Mouse (Mus musculus) layer of hippocampus, adult 2 months (tissue): Measurements from ENCODE around the gene Zswim8. TPM values are rescaled to one million over a fixed set of nuclear protein-coding genes. Genes with fewer than 3 reads are reported as not detected.
A peak's percentile ranks its signal among the peaks of the same experiment; 100 is the strongest.

Experiments used
- DNase-seq, 2 experiments: peaks; one replicate each; pipeline ENCODE4 v3.0.0; 2022; ENCODE audit warnings: low spot score in 2 of 2
- H3K27ac ChIP-seq: fragments of 200-600 bp; 2 replicates; pipeline ENCODE4 v1.8.1; 2022
- H3K4me3 ChIP-seq: fragments of 200-600 bp; 2 replicates; pipeline ENCODE4 v1.8.1; 2022; ENCODE audit warnings: mild to moderate bottlenecking
- CTCF ChIP-seq: fragments of 200-600 bp; conservative IDR thresholded peaks from 2 replicates; pipeline ENCODE4 v1.8.1; 2022; ENCODE audit warnings: antibody characterized with exemption, mild to moderate bottlenecking, moderate library complexity
- long read RNA-seq, 2 experiments: library from polyadenylated mRNA; stranded (forward); transcript quantifications; one replicate each; pipeline ENCODE4 v2.0.0; 2021; ENCODE audit warnings: borderline mapping rate in 2 of 2
- total RNA-seq, 2 experiments: library from RNA; stranded (reverse); gene quantifications; 2 replicates each; pipeline ENCODE4 v1.2.3; 2021

The Zswim8 gene
- 100 to 1,000 TPM; 189 to 206 TPM for total RNA-seq
- long read RNA-seq, experiment 1, full-length matches to known transcripts, result 3 of 35 reads
- long read RNA-seq, experiment 1, partial matches to known transcripts, result 22 of 35 reads
- long read RNA-seq, experiment 1, other reads (novel, unspliced or antisense), result 10 of 35 reads
- long read RNA-seq, experiment 2, full-length matches to known transcripts, result 4 of 42 reads
- long read RNA-seq, experiment 2, partial matches to known transcripts, result 30 of 42 reads
- long read RNA-seq, experiment 2, other reads (novel, unspliced or antisense), result 8 of 42 reads

- H3K27ac ChIP-seq, result peak within 1 kb of the TSS; percentile 96
- DNase-seq, result peak; percentile 85 to 89
- H3K4me3 ChIP-seq, result peak within 1 kb of the TSS; percentile 76
- TF ChIP-seq CTCF, result peak; percentile 33
Measured at GRCm38 (mm10) chr14:20707201-20708190, at the start of gene Zswim8. TSS of gene Zswim8 (plus strand) at chr14:20707552.

DNA sequence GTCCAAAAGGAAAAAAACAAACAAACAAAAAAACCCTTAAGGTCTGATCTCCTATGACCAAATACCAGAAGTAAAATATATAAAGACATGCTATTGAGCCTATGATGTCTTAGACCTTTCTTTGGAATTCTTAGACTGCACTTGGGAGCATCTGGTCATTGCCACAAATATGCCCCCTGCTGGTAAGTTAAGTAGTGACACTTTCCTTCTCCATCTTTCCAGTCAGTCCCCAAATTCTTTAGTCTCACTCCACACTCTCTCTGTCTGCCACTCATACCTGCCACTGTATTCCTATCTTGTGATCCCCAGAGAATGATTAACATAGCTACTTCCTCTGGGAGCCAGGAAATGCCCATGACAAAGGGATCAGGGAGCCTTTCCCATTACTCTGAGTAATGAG, 49.0 kb upstream of the Zswim8 start:
- TF ChIP-seq CTCF, result peak; percentile 92
- H3K4me3 ChIP-seq, result no peak overlapping the region
- no peak overlapping the region for H3K27ac ChIP-seq
- DNase-seq, result peak; percentile 67 to 68

DNA sequence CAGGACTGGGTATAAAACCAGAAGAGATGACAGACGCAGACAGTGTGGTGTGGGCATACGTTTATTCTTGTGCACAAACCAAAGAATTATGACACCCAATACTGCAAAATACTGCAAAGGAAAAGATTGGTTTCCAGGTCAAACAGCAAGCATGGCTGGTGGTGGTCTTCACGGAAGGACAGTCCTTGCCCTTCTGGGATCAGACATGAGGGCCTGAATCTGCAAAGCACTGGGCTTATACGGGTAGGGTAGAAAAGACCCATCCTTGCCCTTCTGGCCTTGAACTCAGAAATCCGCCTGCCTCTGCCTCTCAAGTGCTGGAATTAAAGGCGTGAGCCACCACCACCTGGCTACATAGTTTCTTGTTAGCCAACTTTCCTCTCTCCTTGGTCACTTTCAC, 48.5 kb upstream of the Zswim8 start:
- Histone ChIP-seq H3K4me3 (no peak overlapping the region), H3K27ac (no peak overlapping the region)
- DNase-seq, result no peak
- no peak for TF ChIP-seq CTCF

GRCm38 (mm10) chr14:20659687-20660086, 47.7 kb upstream of the Zswim8 start:
- Histone ChIP-seq H3K4me3 (no peak overlapping the region), H3K27ac (no peak overlapping the region)
- no peak for TF ChIP-seq CTCF
- DNase-seq, result no peak

GRCm38 (mm10) chr14:20660827-20661660, 46.3 kb upstream of the Zswim8 start:
- Histone ChIP-seq H3K27ac (peak overlapping the region; percentile 98), H3K4me3 (peak overlapping the region; percentile 92)
- TF ChIP-seq CTCF, result peak; percentile 89

DNA sequence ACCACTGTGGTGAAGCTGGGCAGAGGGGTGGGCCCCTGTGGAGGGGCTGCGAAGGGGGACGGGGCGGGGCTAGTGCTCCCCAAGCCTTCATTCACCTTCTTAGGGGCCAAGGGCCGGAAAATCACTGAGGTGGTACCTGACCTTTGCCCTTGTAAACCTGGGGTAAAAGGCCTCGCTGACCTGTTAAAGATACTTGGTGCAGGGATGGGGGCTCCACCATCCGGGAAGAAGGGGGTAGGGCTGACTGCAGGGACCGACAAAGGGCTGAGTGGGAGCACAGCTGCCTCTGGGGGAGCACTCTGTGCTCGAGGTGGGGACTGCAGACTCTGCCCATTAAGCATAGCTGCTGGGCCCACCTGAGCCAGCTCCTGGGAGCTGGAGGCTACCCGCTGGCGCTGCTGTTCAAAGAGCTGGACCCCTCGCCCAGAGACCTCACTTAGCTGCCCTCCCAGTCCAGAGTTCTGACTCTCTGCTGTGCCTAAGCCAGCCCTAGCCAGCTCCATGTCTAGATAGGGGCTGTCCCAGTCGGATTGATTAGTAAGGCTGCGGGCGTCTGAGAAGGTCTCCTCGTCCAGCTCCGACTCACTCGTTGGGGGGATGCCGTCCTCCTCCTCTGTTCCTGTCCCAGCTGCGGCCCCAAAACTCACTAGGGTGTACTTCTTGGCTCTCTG, 45.6 kb upstream of the Zswim8 start:
- no peak for DNase-seq
- Histone ChIP-seq H3K27ac (peak overlapping the region; percentile 98), H3K4me3 (peak overlapping the region; percentile 92)
- no peak for TF ChIP-seq CTCF

More at GRCm38 (mm10) chr14:20660827-20661660, 46.3 kb upstream of the Zswim8 start:
- peak; percentile 95 to 96 for DNase-seq

DNA sequence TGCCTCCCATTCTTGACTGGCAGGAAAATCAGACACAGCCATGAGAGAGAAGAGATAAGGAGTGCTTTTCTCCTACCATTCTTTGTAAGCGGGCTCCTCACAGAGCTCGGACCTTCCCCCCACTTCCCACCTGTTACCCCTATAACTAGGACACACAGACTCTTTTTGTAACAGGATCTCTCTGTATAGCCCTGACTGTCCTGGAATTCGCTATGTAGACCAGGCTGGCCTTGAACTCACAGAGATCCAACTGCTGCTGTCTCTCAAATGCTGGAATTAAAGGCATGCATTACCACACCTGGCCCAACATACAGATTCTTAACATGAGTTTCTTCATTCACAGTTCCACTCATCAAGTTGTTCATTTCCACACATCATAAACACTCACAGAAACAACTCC, 44.6 kb upstream of the Zswim8 start:
- Histone ChIP-seq H3K27ac (no peak overlapping the region), H3K4me3 (no peak overlapping the region)
- no peak for DNase-seq
- TF ChIP-seq CTCF, result no peak

DNA sequence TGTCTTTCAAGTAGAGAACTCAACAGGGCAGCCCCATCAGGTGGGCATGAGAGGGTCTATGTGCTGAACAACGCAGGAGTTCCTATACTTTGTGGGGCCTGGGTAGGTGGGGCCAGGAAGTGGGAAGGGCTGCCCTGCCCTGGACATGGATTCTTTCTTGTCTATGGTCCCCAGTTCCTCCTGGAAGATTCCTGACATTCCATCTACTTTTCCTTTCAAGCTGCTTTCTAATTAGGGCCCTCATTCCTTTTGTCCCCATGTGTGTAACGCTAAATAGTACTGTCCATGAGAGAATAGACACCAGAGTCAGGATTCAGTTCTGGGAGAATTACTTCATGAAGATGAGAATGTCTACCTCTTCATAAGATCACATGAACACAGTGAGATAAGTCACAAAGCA, 43.8 kb upstream of the Zswim8 start:
- no peak for TF ChIP-seq CTCF
- Histone ChIP-seq H3K4me3 (no peak overlapping the region), H3K27ac (no peak overlapping the region)
- DNase-seq, result no peak

GRCm38 (mm10) chr14:20664436-20664835, 42.9 kb upstream of the Zswim8 start:
- TF ChIP-seq CTCF, result no peak
- Histone ChIP-seq H3K4me3 (no peak overlapping the region), H3K27ac (no peak overlapping the region)
- DNase-seq, result no peak

DNA sequence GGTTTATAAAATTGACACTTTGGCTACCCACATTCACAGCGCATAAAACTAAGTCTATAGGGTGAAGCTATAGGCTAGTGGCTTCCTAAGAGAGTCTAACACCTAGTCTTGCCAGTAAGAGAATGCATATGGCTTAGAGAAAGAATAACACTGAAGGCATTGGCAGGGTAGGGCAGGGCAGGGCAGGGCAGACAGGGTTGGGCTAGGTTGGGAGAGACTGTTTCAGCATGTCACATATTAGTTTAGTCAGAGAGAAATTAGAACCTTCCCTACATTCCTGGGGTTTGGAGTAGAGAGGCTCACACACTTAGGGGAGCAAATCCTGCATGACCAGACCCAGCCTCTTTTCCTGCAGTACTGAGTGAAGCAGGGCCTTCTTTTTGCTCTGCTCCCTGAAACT, 39.9 kb upstream of the Zswim8 start:
- no peak for DNase-seq
- Histone ChIP-seq H3K4me3 (no peak overlapping the region), H3K27ac (no peak overlapping the region)
- no peak for TF ChIP-seq CTCF

DNA sequence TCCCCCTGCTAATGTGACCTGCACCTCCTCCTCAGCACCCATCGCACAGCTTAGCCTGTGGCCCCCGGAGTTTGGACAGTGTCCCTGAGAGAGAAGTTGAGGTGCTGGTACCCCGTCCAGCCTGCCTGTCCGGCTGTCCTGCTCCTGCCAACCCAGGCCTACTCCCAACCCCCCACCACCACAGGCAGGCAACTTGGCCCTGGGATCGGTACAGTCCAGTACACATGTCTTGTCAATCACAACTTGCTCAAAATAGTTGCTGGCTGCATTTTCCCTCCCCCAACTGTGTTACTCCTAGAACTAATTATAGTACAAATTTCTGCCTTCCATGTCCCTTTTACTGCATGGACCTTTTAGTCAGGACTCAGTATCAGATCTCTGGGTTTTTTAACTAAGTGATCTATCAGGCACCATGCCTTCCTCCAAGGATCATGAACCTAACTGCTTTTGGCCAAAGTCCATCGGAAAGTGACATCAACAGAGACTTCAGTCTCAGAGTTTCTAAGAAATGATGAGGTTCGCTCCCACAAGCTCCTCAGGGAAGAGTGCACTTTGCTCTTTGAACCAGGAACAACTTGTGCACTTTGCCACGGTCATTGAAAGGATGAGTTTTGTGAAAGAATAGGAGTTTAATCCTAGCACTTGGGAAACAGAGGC, 39.1 kb upstream of the Zswim8 start, which contains the start of gene Synpo2l:
Gene Synpo2l, minus strand, starts transcription at position 201 of the 657 bp plus-strand sequence.
- no peak within 1 kb of the TSS for H3K27ac ChIP-seq
- no peak for TF ChIP-seq CTCF
- H3K4me3 ChIP-seq, result no peak within 1 kb of the TSS

More for the DNA sequence above, 39.1 kb upstream of the Zswim8 start, which contains the start of gene Synpo2l:
- DNase-seq, result no peak
